Mouse (Mus musculus) 3134 (cell line): ENCODE data around the gene Slc22a16.
"Not testable (repeated sequence)": the region's sequence is repeated elsewhere in the genome, so short reads cannot be mapped to it uniquely, and the experiment has no call there.

Experiments
- DNase-seq: peaks from one replicate; pipeline ENCODE4 v3.0.0-alpha.2; 2011; ENCODE audit warnings: low spot score; ENCODE audit not compliant: insufficient read length; ENCODE audit errors: extremely low read depth

Slc22a16 gene

DNA sequence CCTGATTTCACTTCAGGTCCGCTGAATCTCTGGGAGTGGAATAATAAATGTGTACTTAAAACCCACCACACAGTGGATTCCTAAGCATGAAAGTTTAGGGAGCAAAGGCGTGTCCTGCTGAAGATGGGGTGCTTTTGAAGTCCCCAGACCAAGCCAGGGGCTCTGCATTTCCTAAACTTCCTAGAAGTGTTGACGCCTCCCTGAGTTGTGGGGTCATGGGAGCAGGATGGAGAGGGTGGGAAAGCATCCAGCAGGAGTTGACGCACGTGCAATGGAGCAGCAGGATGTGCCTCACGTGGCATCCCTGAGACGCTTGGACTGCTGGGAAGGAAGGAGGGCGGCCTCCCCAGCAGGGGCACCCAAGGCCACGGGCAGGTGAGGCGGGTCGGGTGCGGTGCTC lies at the start of gene Slc22a16:
TSS of gene Slc22a16 (plus strand) at position 301 of the 400 bp plus-strand sequence.
- no peak for DNase-seq

DNA sequence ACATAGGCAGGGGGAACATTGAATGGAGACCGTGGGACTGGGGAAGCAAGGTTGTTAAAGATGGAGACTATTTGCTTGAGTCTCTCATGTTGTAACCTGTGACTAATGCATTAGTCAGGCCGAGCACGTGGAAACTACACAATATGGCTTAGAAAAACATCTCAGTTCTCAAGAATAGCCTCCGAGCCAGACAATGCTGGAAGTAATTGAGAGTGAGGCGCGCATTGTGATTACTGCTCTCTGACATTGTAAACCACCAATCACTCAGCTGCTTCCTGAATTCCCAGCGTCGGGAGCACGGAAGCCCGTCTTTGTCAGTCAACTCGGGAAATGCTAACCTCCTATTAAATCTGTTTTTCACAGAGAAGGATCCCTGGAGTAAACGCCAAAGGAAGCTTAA lies 48.6 kb upstream of the Slc22a16 start:
- DNase-seq, result peak; percentile 46

DNA sequence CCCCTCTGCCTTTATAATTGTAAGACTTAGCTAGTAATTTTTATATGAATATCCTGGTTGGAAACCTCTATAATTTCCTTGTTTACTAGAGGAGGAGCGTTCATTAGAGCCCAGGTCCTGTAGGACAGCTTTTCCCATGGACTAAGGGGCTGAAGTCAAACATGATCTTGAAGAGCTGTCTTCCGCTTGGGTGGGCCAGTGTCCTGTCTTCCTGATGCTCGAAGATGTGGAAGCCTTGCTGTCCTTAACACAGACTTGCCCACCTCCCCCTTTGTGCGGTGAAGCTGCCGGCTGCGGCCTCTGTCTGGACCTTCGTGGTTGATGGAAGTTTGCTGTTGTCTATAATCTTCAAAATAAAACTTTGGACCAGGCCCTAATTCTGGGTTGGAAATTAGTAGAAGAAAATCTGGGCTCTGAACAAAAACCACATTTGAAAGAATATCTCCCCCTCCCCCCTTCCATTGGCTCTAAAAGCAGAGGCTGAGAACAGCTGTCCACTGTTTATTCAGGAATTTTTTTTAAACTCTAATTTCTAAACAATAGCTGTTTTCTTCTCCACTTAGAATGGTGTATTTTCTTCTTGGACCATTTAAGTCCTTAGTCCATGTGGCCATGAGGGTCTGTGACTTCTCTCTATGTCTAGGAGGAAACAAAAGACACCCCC lies 46.7 kb upstream of the Slc22a16 start:
- DNase-seq, result no peak

DNA sequence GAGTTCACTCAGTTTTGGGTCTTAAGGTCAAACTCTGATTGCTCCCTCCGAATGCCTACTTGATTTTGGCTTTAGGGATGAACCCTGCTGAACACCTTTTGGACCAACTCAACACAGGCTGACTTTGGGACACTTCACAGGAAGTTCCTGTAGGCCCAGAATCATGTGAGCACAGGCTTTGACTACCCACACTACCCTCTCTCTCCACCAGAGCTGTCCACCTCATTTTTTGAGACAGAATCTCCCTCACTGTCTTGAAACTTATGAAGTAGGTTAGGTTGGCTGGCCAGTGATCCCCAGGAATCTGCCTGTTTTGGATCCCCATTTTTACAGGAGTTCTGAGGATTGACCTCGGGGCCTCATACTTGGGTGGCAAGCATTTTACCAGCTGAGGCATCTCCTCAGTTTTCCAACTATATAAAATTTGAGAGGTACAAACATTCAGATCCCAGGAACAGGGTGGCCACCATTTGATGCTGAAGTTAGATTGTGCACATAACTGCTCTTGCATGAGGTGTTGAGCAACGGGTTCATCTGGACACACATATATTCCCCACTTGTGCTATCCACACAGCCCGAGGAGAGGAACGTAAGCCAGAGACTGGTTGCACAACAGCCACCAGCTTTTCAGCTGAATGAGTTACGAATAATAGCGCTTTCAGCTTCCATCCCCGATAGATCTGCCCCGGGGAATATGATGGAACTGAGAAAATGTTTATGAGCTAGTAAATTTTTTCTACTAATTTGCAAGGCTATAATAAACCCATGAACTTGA lies 45.9 kb upstream of the Slc22a16 start:
- DNase-seq, result peak; percentile 23

DNA sequence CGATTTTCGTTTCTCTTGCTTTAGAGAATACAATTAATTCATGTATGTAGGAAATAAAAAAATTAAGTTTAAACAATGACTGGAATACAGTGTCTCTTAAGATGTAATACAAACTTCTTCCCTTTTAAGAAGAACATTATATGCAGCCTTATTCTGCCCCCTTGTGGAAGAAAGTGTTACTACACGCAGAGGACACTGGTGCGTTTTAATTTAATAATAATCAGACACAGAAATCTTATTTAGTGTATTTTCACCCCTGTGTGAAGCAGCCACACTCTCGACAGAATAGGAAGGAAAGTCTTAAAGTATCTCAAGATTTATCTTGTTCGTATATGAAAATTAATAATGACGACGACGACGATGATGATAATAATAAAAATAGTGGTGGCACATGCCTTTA lies 45.1 kb upstream of the Slc22a16 start:
- DNase-seq, result no peak

DNA sequence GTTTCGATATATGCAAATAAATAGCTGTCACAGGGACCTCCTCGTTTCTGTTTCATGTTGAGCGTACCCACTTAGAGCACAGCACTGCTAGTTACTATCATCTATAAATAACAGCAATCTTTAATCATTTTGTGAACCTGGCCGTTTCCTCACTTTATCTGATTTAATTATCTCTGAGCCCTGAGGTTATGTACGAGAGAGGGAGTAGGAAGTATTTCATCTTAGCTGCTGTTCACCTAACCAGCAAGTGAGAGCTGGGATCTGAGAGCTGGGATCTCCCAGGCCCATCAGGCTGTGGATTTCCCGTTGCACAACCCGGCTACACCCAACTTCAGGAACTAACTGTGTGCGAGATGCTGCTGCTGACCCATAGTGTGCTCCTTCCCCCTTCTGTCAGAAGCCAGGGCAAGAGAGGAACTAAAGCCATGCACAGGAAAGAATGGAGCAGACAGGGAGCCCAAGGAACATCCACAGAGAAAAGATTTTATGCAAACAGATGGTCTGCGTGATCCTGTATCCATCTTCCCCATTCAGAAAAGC lies 44.5 kb upstream of the Slc22a16 start:
- DNase-seq, result no peak

DNA sequence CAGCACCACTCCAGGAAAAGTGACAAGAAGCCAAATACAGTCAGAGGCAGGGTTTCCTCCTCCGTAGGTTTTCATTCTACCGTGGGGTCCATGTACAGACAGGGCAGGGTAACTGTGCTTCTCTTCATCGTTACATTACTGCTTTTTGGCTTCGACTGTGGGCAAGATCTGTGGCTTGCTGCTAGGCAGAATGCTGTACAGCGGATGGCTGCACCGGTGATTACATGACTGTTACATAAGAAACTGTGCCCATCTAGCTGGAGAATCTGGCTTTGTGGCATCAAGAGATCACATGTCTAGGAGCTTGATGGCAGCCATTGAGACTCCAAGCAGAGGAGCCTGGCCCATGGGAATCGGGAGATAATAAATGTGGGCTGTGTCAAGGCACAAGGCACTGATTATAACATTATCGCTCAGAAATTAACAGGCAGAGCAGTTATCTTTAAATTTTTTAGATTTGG lies 43.8 kb upstream of the Slc22a16 start:
- DNase-seq, result no peak

DNA sequence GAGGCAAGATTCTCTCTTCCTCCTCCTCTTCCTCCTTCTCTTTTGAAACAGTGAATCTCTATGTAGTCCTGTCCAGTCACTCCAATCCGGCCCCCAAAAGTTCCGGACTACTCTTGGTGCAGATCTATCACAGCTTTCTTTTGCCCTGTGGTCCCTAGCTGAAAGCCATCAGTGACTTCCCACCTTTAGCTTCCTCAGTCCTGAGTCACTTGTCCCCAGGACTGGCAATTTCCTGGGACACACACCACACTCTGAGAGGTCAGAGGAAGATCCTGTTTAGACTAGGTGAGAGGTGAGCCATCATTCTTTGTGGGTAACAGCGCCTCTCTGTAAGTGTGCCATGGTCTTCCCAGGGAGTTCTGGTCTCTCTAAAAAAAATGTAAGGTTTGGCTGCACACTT lies 43.1 kb upstream of the Slc22a16 start:
- DNase-seq, result no peak

DNA sequence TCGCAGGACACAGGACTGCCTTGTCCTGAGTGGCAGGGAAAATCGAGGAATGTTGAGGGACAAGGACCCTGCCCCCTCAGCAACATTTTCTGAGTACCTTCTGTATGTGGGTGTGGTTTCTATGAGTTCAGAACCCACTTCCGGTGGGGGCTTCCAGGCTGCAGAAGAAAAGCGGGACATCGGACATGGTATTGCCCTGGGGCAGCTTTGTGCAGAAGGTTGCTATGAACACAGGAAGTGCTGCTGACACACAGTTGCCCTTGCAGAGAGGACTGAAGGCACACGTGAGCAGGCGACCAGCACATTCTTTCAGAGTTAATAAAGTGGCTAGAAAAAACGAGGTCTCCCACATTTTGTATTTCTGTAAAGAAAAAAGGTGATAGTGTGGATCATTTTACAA lies 42.6 kb upstream of the Slc22a16 start:
- DNase-seq, result peak; percentile 58

DNA sequence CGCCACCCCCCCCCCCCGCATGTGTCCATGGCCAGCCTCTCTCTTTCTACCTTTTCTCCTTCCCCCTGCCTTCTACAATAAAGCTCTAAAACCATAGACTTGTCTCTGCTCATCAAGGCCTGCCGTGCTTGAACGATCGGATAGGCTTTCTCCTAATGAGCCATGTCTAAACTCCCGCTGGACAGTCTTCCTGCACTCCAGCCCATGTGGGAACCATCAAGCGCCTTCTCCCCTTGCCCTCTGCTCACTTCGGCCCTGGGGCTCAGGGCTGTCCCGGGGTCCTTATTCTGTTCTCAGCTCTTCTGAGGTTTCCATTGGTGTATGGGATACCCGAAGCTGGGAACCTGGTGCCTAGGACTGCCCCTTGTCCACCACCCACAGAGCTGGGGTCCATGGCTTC lies 41.5 kb upstream of the Slc22a16 start:
- DNase-seq, result no peak

DNA sequence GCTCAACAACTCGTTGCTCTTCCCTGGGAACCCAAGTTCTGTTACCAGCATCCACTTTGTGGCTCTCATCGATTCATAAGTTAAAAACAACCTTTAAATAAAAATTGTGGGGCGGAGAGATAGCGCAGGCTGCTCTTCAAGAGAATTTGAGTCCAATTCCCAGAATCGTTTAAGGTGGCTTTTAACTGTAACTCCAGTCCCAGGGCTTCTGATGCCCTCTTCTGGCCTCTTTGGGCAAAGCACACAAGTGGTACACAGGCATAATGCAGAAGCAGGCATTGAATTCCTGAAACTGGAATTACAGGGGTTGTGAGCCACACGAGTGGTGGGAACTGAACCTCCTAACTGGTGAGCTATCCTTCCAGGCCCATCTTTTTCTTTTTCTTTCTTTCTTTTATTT lies 40.5 kb upstream of the Slc22a16 start:
- peak; percentile 35 for DNase-seq

DNA sequence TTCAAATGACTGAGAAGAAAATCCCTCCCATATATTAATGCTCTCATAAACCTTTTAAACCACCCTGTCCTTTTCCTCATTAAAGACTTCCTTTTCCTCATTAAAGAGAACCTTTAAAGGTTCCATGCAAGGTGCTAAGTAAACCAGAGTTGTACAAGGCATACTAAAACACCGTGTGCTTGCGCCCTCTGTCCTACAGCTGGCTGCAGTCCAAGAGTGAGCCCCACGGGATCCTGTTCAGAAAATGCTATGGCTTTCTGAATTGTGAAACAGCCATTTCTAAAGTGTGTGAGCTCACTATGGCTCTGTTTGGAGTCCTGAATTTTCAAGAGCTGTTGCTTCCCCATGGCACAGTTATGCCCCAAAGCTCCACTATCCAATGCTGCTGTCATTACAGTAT lies 39.5 kb upstream of the Slc22a16 start:
- DNase-seq, result no peak

DNA sequence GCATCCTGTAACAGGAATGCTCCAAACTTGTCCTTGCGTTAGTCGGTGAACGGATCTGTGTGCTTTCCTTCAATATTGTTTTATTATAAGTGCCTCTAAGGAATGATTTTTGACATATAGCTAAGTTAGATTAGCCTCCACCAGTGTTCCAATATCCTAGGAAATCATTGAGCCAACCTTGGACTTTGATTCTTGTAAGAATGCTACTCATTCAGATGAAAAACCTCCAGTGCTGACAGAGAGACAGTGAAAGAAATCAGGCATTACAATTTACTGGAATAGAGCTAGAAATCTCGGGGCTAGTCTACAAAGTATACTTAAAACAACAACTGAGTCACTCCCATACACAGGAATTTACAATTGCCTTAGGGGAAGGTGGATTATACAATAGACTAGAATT lies 37.5 kb upstream of the Slc22a16 start:
- not testable (repeated sequence) for DNase-seq

DNA sequence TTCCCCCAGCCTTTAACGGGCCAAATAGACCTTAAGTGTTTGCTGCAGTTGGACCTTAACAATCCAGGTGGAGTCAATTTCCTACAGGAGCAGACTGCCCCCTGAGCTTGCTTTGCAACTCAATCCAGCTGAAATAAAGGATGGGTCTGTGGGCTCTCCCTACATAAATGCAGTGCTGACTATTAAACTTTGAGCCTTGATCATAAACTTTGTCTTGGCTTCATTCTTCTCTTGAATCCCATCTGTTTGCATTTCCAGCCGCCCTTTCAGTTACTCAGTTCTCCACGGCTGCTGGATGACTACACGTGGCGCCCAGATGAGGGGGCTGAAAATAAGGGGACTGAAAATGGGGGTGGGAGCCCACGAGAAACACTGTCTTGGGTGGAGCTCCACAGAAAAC lies 28.8 kb upstream of the Slc22a16 start:
- no peak for DNase-seq

DNA sequence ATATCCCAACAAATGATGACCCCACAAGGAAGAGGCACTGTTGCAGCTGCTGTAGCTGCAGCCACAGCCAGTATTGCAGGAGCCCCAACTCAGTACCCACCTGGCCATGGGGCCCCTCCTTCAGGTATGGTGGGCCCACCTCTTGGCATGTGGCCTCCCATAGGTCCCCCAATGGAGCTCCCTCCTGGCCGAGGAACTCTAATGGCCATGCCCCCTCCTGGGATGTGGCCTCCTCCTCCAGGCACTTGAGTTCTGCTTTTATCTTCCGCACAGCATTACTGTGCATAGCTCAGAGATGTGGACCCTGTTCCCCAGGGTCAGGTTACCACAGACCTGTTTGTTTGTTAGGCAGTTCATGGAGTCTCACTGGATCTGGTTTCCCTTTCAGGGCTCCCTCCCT lies 20.8 kb upstream of the Slc22a16 start:
- DNase-seq, result no peak

DNA sequence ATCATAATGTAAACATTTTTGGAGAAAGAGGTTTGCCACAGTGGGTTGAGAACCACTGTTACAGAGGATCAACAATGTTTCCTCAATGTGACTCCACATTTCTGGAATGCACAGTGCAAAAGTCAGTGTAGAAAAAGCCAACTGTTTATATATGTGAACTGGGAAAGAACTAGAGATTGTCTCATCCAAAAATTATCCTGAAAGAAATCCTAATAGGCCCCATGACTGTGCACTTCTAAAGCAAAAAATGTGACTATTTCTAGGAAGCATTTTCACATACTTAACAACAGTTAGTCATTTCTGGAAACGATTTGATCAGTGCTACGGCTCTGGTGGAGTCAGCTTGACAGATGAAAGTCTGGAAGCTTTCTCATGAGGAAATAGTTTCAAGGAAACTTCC lies 18.3 kb upstream of the Slc22a16 start:
- no peak for DNase-seq

DNA sequence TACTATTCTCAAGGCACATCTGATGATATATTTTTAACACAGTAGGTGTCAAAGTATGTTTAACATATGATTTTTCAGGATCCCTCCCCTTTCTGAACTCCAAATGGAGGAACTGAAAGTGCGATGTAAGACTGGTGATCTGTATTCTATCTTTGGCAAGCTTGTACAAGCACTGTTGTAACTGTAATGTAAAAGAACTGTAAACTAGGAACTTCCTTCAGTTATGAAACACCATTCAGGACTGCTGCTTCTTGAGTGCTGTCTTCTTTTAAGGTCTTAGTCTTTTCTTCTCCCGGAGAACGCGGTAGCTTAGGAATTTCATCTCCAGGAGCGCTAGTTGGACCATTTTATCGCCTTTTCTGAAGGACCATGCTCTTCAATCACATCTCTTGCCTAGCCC lies 4.4 kb upstream of the Slc22a16 start:
- not testable (repeated sequence) for DNase-seq

DNA sequence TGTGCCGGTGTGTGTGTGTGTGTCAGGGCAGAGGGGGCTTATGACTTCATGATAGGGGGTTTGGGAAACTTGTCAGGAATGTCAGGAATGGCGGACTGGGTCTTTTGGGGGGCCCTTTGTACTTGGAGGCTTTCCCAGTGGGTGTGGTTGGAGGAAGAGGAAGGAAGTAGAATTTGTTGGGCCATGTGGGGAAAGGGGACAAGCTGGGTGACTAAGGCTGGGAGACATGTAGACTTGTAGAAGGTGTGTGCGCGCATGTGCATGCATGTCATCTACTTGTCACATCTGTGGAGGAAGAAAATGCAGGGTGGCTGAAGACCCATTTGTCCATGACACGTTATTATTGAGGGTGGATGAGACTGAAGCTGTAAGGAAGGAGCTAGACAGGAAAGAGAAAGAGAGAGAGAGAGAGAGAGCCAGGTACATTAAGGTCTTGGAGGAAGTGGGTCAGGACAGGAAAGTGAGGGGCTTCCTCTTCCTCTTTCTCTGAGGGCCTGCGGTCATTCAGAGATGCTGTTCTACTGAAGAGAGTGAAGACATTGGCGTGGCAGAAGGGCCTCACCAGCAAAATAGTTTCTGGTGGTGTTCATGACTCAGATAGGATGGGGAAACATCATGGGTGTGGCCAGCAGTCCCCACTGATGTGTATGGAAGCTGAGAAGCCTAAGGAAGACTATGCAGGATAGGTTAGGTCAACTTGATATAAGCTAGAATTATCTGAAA lies 5.9 kb downstream of the Slc22a16 start:
- no peak for DNase-seq

DNA sequence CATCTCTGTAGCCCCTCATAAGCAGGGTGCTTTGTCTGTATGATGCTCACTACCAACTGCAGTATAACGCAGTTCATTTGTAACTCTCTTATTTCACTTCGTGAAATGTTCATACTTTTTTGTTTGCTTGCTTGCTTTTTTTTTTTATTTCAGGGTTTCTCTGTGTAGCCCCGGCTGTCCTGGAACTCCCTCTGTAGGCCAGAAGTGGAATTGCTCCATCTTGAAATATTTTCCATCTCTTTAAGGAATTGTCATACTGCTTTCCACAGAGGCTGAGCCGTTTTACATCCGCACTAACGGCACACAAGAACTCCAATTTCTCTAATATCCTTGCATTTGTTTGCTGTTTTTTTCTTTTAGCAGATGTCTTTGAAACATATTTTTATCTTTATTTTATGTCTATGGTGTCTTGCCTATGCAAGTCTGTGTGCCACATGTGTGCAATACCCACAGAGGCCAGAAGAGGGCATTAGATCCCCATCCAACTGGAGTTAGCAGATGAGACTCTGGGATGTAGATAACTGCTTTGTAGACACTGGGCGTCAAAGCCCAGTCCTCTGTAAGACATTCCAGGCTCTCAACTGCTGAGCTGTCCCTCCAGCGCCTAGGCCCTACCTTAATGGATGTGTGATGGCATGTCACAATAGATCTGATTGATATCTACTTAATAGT lies 13.6 kb downstream of the Slc22a16 start:
- peak; percentile 14 for DNase-seq

DNA sequence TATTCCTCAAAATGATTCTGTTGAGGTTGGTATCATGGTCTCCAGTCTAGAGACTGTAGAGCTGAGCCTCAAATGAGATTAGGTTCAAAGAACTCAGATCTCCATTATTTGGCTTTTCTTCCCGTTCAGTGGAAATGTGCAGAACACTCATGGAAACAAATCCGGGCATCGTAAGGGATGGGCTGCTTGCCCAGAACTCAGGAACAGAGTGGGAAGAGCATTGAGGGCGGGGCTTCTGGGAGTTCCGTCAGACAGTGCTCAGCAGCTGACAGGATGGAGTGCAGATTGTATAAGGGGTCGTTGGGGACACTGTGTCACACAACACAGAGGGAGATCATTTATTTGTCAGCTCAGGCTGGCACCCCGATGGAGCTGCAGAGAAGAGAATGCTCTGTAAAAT lies 22.1 kb downstream of the Slc22a16 start:
- DNase-seq, result no peak

DNA sequence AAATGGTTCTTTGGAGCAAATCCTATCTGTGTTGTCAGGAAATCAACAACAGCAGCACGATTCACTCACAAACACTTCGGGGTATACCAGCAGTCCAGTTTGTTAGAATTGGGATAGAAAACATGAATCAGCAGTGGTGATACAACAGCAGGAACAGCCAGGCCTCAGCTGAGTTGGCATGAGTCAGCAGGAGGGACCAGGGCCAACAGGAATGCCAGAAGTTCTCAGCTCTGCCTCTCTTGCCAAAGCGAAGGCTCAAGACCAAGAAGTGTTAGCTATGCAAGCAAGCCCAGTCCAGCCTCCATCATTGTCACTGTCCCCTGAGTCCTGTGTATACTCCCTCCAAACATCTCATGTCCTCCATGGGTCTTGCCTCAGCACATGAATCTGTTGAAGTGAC lies 27.0 kb downstream of the Slc22a16 start:
- peak; percentile 67 for DNase-seq
